Mouse (Mus musculus) right cerebral cortex, postnatal 36 days (tissue): ENCODE results near the gene Gdpd3.
A peak's percentile ranks its signal among the peaks of the same experiment; 100 is the strongest.
"Not testable (repeated sequence)": the region's sequence is repeated elsewhere in the genome, so short reads cannot be mapped to it uniquely, and the experiment has no call there.

ENCODE experiments used
- DNase-seq, 2 experiments: peaks; one replicate each; pipeline ENCODE4 v3.0.0; 2022; ENCODE audit warnings: low spot score in 2 of 2, mixed read lengths in 1 of 2

The Gdpd3 gene

DNA sequence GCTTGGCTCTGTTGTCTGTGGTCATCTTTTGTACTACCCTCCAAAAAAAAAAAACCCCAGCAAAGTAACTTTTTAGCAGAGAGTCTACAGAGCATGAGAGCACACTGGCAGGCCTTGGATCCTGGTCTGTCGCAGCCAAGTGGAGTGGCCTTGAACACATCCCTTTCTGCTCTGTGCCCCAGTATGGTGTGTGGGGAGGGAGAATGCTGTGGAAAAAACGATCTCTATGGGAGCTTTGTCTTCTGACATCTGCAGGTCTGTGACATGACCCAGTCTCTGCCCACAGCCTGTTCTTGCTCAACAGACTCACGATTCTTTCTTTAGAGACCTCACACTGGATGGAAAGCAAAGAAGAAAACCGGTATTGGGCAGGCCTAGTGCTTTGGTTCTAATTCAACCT, 5.2 kb upstream of the Gdpd3 start:
- no peak for DNase-seq

DNA sequence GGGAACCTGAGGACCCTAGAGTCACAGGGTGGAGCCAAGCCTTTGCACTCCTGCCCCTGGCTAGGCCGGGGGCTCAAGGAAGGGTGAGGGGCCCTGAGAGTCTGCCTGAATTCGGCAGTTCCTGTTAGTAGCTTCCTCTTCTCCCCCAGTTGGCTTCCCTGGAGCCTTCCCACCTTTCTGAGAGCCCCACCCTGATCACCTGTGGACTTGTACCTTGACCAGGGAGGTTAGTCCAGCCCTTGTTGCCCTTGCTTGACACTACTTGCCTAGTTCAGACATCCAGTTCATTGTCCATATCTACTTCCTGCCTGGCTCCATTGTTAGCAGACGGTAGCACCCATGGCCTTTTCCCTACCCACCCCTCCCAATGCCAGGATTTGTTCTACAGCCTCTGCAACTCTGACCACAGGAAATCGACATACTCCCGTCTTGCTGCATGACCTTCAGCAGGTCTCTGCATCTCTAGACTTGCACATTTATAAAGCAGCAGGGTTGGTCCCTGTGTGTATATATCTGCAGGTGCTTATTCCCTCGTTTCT, 4.5 kb upstream of the Gdpd3 start:
- DNase-seq = no peak

DNA sequence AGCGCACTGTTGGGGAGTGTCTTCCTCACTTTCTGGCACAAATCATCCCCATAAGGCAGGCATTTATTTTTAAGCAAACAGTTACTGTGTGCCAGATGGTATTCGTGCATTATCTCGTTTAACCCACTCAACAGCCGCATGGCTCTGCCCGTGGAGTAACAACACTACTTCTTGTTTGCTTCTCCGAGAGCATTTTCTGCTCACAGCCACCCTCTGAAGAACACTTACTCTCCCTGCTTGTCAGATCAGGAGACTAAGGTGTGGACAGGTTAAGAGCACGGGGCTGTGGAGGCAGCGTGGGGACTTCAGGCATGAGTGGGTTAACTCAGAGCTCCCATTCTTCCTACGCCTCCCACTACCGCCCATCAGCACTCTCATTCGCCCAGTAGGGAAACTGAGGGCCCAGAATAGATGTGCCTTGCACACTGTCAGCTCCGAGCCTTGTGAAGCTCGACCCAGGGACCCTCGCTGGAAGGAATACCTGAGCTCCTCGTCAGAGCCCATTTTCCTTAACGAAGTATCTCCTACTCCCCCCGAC, 3.6 kb upstream of the Gdpd3 start:
- DNase-seq = peak; percentile 61 to 79

DNA sequence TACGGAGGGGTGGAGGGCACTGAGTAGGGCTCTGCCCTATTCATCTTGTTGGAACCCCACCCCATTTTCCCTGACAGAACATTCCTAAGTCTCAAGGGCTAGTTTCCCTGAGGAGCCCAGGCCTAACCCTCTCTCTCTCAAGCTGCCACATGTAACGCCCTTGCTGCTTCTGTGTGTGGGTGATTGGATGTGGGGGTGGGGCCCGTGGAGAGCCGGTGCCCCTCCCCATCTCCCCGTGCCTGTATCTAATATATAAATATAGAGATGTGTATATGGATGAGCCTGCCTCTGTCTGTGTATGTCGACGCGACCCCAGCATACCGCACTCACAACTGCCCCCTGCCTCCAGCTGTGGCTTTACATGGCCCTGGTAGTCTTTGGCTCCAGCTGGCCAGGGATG, 594 bp upstream of the Gdpd3 start:
- DNase-seq = no peak

DNA sequence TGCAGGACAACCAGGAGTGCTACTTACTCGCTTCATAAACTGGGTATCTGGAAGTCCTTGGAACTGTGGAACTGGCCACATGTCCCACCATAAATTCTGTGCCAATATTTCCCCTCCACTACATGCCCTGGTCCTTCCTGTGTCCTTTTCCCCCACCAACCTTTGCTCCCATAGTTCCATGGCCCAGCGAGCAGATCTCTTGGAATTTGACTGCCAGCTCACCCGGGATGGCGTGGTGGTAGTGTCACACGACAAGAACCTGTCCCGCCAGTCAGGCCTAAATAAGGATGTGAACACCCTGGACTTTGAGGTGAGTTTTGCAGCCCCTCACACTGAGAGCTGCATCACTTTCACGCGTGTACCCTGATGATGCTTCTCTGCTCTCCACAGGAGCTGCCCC, 867 bp downstream of the Gdpd3 start:
- no peak for DNase-seq

DNA sequence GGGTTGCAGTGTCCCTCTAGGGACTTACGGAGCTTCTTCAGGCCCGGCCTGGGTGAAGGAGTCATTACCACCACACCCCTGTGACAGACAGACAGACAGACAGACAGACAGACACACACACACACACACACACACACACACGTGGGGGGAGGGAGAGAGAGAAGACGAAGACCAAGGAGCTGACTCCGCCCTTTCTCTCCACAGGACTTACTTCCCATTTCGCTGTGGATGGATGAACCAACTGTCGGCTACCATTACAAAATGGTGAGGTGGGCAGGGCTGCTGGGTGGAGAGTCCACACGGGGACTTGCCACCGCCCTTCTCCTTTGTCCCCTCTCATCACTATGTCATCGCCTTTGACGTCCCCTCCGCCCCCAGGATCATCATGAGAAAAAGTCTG, 4.7 kb downstream of the Gdpd3 start:
- no peak for DNase-seq

- DNase-seq = no peak
These were observed 7.2 kb downstream of the Gdpd3 start for GRCm38 (mm10) chr7:126773351-126773750.

DNA sequence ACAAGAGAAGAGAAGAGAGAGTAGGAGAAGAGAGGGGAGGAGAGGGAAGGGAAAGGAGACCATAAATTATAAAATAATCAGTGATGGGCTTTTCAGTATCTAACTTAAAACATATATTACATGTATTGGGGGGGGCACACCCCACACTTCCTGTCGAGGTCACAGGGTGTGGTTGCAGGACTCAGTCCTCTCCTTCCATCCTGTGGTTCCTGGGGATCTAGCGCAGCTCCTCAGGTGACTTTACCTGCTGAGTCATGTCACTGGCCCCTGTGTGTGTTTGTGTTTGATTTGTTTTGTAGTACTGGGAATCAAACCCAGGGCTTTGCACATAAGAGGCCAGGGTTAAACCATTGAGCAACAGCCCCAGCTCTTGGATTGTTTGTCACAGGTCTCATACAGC, 8.3 kb downstream of the Gdpd3 start:
- DNase-seq = no peak

- DNase-seq = no peak
These were observed 9.2 kb downstream of the Gdpd3 start for GRCm38 (mm10) chr7:126775185-126775977.

DNA sequence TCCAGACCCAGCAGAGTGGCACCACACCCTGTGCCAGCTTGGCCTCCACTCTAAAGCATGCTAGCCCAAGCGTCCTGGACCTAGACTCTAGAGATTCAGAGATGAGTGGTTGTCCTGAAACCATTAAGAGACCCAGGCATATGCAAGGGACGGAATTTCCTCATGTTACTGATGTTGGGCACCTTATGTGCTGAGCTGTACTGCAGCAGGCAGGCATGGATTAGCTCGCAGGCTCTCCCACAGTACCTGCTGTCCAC, 9.8 kb downstream of the Gdpd3 start:
- no peak for DNase-seq

DNA sequence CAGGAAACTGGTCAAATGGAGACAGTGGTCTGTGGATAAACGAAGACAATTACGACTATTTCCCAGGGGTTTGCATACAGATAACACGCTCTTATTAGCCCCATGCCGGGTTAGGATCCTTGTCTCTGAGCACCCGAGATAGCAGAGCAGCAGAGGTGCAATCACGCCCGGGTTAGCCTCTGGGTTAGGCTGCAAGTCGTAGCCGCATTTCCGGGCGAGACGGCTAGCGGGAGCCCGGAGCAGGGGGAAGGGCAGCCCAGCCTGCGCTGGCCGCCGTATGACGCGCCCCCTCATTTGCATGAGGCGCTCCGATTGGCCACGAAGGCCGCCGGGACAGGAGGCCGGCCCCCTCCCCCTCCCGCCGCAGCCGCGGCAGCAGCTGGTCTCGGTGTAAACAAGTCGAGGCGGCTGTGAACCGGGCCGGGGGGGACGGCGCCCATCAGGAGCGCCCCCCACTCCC, 10.5 kb downstream of the Gdpd3 start, which contains the start of gene Ypel3:
Gene Ypel3 (plus strand): TSS at position 358 of the 460 bp plus-strand sequence.
- peak; percentile 96 for DNase-seq

GRCm38 (mm10) chr7:126777476-126777875, 11.3 kb downstream of the Gdpd3 start:
- no peak for DNase-seq

- DNase-seq = no peak
These were observed 12.0 kb downstream of the Gdpd3 start for GRCm38 (mm10) chr7:126778147-126778546.

- not testable (repeated sequence) for DNase-seq
These were observed 13.0 kb downstream of the Gdpd3 start for GRCm38 (mm10) chr7:126779101-126779500.

DNA sequence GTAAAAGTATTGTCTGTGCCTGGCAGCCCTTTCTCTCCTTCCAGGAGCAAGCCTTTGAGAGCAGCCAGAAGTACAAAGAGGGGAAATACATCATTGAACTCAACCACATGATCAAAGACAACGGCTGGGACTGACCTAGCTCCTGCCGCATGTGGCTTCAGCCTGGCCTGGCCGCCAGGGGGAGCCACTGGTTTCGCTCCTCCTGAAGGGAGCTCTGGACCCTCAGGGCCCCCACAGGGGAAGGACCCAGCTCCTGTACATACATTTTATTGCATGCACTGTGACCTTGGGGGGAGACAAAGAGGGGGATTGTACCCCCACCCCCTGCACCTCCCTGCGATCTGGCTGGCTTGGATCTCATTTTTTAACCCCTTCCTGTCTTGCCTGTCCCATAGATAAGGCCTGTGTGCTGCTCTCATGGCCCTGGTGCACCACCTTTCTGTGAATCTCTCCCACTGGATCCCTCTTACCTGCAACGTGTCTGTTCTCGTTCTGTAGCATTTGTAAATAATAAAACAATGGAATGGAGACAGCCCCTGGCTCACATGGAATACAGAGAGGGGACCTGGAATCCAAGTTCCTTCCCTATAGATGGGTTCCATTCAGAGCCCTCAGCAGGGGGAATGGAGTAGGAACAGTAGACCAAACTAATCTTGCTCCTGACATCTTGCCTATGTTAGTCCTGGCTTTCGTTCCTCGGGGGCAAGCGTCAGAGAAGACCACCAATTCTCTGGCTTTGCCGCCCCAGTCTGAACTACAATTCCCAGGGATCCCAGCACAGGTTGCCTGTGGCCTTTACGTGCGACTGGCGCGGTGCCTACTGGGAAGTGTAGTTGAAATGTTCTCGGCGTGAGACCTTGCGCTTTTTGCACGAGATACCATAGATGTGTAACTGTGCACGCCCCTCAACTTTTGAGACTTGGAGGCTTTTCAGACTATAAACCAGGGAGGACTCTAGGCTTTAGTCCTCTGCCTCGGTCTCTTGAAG, 14.1 kb downstream of the Gdpd3 start:
- peak; percentile 78 to 79 for DNase-seq

DNA sequence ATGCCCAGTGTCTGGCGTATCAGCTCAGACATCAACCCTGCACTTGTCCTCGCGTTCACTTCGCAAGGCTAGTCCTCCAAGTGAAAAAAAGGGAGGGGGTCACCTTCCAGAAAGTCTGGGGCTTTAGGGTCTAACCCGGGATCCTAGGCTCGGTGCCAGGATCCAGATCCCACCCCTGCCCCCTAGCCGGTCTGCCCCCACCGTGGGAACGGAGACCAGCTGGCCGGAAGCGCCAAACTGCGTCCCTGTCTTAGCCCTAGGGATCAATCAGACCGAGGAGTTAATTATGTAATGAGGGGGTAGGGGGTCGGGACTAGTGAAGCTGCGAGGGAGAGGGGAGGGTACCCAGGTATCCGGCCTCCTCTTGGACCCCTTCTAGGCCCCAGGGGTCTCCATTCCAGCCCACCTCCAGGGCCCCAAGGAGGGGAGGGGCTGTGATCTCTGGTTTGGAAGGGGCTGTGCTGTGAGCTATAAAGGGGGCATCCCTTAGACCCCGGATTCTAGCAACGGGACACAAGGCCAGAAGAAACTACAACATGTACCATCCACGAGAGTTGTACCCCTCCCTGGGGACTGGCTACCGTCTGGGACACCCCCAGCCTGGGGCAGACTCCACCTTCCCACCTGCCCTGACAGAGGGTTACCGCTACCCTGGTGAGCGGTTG, 15.0 kb downstream of the Gdpd3 start, which contains the start of gene Tbx6:
Gene Tbx6 (plus strand): TSS at position 513 of the 665 bp plus-strand sequence.
- no peak for DNase-seq

DNA sequence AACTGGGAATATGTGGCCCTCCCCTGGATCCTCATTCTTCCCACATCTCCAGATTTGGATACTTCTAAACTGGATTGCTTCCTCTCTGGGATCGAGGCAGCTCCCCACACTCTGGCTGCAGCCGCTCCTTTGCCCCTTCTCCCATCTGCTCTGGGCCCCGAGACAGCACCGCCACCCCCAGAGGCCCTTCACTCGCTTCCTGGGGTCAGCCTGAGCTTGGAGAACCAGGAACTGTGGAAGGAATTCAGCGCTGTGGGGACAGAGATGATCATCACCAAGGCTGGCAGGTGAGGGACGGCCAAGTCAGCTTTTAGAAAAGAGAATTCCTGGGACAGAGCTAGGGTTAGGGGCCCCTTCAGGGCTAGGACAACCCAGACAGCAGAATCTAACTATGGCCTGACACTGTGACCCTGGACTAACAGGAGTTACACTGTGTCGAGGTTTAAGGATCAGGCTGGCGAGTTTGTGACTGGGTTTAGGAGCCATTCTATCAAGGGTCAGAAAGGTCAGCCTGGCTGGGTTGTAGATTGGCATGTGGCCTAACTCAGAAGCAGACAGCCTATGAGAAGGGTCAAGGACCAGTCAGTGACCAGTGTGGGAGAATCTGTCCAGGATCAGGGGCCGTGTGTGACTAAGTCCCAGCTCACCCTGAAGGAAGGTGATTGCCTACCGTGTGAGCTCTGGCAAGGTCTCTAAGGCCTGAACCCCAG, 15.7 kb downstream of the Gdpd3 start:
- no peak for DNase-seq

DNA sequence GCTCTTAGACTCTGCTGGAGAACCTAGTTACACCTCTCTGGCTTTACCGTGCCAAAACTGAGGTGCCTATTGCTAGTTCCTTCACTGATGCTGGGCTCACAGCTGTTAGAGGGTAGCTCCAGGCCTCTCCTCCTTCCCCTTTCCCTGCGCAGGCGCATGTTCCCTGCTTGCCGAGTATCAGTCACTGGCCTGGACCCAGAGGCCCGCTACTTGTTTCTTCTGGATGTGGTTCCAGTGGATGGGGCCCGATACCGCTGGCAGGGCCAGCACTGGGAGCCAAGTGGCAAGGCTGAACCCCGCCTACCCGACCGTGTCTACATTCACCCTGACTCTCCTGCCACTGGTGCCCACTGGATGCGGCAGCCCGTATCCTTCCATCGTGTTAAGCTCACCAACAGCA, 16.6 kb downstream of the Gdpd3 start:
- no peak for DNase-seq

GRCm38 (mm10) chr7:126784469-126784868, 18.3 kb downstream of the Gdpd3 start:
- no peak for DNase-seq

DNA sequence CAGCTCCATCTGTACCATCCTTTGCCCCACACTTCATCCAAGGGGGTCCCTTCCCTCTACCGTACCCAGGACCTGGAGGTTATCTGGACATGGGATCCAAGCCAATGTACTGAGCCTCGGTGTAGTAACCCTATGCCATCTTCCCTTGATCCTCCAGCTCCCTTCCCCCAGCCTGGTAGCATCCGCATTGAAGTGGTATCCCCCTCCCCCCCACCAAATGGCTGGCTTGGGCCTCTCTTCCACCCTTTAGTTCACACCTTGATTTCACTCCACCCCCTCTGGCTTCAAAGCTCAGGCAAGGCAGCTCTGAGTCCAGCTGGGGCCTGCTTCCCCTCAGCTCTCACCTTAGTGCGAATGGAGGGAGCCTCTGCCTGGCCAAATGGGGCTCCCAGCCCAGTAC, 18.9 kb downstream of the Gdpd3 start:
- DNase-seq = no peak

GRCm38 (mm10) chr7:126786142-126786541, 20.0 kb downstream of the Gdpd3 start:
- no peak for DNase-seq
